Mouse (Mus musculus) urinary bladder, postnatal 14 days (tissue): Measurements from ENCODE around the gene Gm6169.
A peak's percentile ranks its signal among the peaks of the same experiment; 100 is the strongest.

ENCODE experiments used
- DNase-seq: peaks from one replicate; pipeline ENCODE4 v3.0.0; 2021; ENCODE audit warnings: low spot score

The Gm6169 gene

DNA sequence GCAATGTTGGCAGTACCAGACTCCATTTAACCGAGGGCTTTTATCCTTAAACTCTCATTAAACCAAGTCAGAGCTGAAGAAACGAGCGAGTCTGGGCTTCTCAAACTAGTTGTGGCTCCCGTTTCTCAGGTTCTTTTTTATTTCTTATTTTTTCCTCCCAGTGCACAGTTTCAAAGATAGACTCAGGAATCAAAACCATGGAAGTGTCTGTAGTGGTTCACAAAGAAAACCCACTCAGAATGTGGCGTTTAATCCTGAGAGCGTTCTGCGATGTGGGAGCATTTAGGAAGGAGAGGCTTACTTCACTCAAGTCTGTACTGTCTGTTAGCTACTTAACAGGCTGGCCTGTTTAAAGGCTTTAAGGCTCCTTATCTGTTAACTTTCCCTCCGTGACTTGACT, 30.9 kb downstream of the Gm6169 start:
- DNase-seq, result no peak

DNA sequence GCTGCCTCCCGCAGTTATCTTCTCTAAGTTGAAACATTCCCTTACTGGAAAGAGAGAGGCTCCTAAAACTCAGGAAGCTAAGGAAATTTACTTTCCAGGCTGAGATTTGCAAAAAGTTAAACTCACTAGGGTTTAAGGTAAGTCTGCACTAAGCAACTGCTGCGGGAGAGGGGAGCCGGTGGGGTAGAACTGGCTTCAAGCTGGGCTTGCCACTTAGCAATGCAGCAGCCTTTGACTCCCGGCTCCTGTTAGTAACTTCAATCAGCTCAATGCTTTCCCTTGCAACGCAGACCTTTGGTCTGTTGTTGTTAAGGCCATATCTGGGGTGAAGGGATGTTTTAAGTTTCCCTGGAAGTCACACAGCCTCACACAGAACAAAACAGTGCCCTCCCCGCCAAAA, 31.3 kb downstream of the Gm6169 start:
- no peak for DNase-seq

DNA sequence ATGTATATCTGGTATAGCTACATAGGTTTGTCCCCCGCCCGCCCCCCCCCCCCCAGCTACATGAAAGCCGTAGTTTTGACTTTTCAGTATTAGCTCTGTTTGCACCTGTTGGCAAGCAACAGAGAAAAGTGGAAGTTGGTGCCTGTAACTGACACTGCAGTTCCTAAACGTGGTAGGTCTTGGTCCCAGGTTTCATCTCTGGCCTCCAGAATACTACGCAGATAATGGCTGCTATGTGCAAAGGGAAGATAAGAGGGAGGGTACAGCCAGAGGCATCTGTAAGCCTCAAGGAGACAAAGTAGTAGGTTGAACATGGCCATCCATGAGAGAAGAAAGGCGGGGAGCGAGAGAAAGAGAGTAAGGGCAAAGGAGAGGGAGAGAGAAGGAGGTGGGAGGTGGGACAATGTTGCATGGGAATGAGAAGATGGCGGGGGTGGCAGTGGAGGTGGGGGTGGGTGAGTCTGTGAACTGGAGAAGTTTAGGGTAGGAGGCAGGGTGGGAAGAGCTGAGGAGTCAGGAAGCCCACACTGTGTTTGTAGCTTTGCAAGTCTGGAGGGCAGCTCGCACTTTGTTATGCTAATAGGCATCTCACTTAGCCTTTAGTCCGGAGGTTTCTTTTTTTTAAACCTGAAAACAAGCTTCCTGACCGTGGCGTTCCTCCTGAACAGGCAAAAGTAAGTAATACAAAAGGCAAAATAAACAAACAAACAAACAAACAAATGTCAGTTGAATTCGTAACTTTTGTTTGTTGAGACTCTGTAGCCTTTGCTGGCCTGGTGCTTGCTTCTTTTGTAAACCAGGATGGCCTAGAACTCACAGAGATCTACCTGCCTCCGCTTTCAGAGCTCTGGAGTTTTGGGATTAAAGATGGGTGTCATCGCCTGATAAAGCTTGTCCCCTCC, 32.1 kb downstream of the Gm6169 start, which contains the start of gene Fam169a:
TSS of gene Fam169a (plus strand) at position 638 of the 902 bp plus-strand sequence.
- no peak for DNase-seq

DNA sequence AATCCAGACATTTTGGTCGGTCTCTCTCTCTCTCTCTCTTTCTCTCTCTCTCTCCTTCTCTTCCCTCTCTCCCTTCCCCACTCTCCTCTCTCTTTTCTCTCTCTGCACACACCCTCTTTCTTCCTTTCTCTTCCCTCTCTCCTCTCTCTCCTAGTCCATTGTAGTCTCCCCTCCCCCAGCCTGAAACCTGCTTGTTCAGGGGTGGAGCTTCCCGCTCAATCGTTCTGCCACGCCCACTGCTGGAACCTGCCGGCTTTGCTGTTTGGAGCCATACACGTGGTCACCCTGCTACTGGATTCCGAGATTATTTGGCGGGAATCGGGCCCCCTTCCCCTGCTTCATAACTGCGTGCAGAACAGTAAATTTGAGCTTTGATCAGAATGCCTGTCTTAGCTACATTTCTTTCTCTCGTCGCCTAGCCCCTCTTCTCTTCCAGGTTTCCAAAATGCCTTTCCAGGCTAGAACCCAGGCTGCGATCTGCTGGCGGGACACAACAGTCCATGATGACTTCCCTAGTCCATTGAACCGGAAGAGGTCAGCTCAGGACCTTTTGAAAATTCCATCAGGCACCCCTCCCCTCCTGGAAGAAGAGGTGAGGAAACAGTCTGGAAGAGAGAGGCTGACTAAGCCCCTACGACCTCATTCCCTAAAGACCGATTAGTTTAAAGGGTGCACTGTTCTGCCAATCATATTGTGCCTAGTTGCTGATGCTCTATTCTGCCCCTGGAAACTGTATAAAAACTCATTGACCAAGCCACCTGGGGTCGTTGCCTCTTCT, 34.0 kb downstream of the Gm6169 start:
- DNase-seq, result peak; percentile 20

DNA sequence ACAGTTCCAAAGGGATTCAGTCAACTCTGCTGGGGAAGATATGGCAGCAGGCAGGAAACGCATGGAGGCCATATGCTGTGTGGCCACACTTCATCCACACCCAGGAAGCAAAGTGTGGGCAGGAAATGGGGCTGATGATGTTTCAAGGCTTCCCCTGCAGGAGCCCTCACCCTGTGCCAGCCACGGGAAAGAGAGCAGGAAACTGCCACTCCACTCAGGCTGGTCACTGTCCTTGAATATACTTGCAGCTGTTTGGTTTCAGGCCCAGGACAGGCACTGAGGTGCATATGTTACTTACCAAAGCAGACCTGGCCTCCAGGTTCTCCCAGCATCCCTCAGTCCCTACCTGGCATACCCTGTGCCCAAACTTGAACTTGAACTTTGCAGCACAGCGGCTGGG, 34.6 kb downstream of the Gm6169 start:
- DNase-seq, result no peak

DNA sequence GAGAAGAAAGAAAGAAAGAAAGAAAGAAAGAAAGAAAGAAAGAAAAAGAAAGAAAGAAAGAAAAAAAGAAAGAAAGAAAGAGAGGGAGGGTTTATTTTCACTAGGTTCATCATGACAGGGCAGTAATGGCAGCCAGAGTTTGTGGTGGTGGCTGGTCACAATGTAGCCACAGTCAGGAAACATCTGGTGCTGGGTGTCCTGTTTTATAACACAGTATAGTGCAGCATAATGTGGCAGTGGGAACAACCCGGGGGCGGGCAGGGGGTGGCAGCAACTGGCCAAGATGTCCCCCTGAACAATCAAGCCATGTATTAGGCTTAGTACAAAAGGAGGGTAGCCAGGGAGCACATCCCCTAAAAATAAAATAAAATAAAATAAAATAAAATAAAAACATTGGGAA, 35.6 kb downstream of the Gm6169 start:
- DNase-seq, result no peak

DNA sequence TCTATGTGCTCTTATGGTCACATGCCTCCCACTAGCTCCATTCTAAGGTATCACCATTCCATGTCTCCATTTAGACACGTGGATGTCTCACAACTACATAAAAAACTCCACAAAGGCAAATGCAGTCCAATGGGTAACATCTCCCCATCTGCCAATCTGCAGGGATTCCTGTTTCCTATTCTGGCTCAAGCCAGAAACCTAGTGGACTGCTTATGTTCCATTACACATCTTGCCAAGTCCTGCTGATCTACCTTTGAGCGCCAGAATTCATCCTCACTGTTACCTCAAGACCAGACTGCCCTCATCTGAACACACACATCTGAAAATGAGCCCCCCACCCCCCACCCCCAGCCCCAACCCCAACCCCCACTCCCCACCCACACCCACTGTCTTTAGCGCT, 36.9 kb downstream of the Gm6169 start:
- no peak for DNase-seq

DNA sequence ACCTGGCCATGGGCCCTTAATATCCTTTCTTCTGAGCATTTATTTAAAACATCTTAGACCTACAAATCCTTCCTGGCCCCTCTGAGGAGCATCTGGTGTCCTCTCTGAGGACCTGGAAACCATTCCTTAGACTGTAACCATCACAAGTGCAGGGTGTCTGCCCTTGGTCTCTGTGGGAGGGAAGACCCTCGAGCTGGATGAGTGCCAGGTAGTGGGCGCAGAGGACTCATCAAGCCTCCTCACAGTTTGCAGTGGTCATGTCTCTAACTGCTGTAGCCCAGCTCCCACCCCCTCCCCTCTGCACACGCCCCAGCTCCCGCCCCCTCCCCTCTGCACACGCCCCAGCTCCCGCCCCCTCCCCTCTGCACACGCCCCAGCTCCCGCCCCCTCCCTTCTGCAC, 38.7 kb downstream of the Gm6169 start:
- no peak for DNase-seq

DNA sequence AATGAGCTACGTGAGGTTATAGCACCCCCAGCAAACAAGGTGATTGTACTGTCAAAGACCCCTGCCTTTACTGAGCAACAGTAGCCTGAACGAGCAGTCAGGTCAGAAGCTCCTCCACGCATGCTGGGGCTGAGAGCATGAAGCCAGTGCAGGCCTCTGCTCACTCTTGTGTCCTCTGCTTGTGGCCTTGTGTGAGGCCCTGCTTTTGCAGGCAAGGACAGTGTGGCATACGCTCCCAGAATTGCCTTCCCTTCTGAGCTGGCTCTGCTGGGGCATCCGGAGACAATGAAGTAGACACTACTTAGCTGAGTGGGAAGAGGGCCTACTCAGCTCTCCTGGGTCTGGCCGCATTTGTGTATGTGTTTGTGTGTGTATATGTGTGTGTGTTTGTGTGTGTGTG, 39.3 kb downstream of the Gm6169 start:
- DNase-seq, result no peak

DNA sequence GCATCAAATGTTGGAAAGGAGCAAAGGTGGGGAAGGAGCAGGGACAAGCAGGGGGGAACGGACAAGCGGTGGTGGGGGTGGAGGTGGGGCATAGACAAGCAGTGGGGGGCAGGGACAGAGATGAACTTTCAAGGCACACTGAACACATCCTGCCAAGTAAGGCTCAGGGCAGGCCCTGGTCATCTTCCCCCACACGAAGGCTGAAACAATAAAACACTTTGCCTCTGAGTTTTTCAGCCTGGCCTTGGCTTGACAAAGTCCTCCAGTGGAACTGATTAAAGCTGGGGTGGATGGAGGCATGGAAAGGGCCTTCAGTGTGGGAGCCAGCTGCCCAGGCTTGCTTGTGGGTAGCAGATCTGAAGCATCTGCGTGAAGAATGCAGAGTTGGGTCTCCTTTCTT, 41.2 kb downstream of the Gm6169 start:
- no peak for DNase-seq

DNA sequence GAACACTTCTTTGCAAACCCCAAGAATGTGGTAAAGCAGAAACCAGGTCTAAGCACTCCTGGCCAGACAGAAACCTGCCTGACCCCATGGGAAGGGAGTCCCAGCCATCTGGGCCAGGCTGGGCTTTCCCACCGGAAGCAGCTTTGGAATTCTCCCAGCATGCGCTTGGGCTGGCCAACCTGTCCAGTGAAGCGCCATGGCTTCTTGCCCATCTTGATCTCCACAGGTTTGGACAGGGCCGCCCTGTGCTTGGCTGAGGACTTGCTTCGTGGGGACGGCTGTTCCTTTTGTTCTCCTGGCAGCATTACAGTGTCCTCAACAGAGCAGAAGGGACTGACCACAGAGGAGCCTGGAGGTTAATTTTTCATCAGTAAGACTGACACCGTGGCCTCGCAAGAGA, 45.2 kb downstream of the Gm6169 start:
- DNase-seq, result peak; percentile 78

DNA sequence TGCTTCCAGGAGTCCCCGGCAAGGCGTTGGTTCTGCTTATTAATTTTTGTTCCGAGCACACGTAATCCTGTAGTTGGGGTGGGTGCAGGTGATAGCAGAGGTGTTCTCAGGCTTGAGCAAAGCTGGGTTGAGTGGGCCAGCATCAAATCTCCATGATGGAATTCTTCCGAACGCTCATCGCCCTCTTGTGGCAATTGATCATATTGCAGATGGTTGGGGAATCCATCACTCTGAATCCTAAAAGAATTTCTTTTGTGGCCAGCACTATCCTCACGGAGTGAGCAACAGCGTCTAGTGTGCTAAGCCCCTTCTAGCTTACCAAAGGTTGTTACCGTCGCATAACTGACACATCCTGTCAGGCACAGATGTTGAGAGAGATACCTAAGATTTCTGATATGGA, 46.4 kb downstream of the Gm6169 start:
- DNase-seq, result peak; percentile 70

DNA sequence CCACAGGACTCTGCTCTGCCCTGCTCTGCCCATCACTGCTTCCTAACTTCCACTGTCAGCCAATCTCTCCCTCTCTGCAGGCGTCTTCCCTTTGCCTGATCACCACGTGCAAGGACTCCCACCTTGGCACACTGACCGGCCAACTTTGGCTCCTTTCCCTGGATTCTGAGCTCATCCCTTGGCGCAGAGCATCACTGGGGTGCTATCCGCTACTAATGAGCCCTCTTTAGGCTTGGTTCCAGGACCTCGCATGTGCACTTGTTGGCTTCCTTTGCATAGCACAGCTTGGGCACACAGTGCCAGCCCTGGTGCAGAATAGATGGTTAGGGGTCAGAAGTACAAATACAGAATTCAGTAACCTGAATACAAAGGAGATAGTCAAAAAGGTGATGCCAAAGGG, 47.9 kb downstream of the Gm6169 start:
- DNase-seq, result no peak
